Mouse (Mus musculus) E14TG2a.4 (cell line): ENCODE data around the gene Tead1.

Experiments used
- CTCF ChIP-seq: conservative IDR thresholded peaks from 2 replicates; pipeline ENCODE4 v1.5.1; 2014; ENCODE audit warnings: low read length
- NANOG ChIP-seq: IDR thresholded peaks from 2 replicates; pipeline ENCODE4 v1.6.1; 2014; ENCODE audit warnings: borderline replicate concordance, low read length, mixed read lengths
- POU5F1 ChIP-seq: IDR thresholded peaks from 2 replicates; pipeline ENCODE4 v1.6.1; 2014; ENCODE audit warnings: low read length, borderline replicate concordance

DNA sequence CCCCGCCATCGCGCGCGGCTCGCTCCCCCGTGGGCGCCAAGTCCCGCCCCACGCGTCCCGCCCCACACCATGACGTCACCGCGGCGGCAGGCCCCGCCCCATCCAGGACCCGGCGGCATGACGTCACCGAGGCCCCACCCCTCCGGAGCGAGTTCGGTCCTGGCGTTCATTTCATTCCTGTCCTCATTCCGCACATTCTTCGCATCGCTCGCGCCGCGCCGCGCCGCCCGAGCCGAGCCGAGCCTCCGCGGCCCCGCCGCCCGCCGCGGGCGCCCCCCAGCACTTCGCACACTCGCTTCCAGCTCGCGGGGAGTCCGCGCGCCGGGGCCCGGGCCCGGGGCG lies at the start of gene Tead1:
- TF ChIP-seq CTCF: no peak
- TF ChIP-seq NANOG: no peak
- TF ChIP-seq POU5F1: no peak
